Mouse (Mus musculus) ES-CJ7 (cell line): Measurements from ENCODE around the gene Lonp2.

ENCODE experiments used
- DNase-seq: peaks from one replicate; pipeline ENCODE4 v3.0.0; 2011; ENCODE audit warnings: low read depth, low spot score

The Lonp2 gene

GRCm38 (mm10) chr8:86623551-86623910, 312 bp upstream of the Lonp2 start:
- no peak for DNase-seq

- no peak for DNase-seq
These were observed 1.1 kb downstream of the Lonp2 start for GRCm38 (mm10) chr8:86624915-86625314.

GRCm38 (mm10) chr8:86630212-86630611, 6.4 kb downstream of the Lonp2 start:
- DNase-seq = no peak

GRCm38 (mm10) chr8:86631395-86631794, 7.6 kb downstream of the Lonp2 start:
- no peak for DNase-seq

DNA sequence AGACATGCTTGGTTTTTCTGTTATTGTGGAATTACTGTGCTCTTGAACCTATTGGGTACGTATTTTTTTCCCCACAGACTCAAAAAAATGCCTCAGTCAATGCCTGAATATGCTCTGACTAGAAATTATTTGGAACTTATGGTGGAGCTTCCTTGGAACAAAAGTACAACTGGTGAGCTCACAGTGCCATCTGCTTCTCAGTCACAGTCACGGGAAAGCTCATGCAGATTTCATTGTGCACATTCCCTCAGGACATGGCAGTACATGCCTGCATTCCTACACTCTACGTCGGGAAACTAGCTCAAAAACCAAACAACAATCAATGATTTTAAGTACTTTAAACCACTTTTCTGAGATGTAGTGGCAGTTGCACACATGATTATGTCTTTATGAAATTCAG, 14.0 kb downstream of the Lonp2 start:
- no peak for DNase-seq

GRCm38 (mm10) chr8:86638981-86639380, 15.1 kb downstream of the Lonp2 start:
- DNase-seq = no peak

DNA sequence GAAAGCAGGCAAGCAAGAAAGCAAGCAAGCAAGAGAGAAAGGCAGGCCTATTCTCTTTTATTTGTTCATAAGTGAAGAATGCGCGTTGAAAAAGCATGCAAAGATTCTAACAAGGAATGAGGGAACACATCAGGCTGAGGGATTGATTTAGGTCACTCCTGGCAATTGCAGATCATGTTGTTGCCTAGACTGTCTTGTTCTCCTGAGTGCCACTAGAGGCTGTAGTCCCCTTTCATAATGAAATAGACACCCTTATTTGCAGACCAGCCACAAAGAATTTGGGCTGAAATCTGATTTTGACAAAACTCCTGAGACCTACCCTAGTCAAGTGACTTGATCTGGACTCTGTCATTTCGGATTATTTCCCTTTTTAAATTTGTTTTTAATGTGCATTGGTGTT, 18.8 kb downstream of the Lonp2 start:
- no peak for DNase-seq

DNA sequence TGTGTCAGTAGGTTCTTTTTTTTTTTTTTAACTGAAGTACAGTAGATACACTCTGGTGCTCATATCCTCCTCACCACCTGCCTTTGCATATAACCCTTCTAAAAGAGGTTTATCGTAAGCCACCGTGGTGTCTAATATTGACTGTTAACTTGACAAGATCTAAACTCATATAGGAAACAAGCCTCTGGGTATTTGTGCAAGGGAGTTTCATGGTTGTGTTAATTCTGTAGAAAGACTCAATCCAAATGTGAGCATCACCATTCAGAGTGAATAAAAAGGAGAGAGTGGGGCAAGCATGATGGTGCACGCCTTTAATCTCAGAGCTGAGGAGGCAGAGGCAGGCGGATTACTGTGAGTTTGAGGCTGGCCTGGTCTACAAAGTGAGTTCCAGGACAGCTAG, 20.8 kb downstream of the Lonp2 start:
- no peak for DNase-seq

GRCm38 (mm10) chr8:86647771-86648170, 23.9 kb downstream of the Lonp2 start:
- DNase-seq = no peak

GRCm38 (mm10) chr8:86651416-86651815, 27.6 kb downstream of the Lonp2 start:
- DNase-seq = no peak

GRCm38 (mm10) chr8:86652546-86652945, 28.7 kb downstream of the Lonp2 start:
- DNase-seq = no peak

GRCm38 (mm10) chr8:86654578-86654977, 30.7 kb downstream of the Lonp2 start:
- DNase-seq = no peak

GRCm38 (mm10) chr8:86668750-86669149, 44.9 kb downstream of the Lonp2 start:
- no peak for DNase-seq

GRCm38 (mm10) chr8:86669259-86669658, 45.4 kb downstream of the Lonp2 start:
- no peak for DNase-seq

DNA sequence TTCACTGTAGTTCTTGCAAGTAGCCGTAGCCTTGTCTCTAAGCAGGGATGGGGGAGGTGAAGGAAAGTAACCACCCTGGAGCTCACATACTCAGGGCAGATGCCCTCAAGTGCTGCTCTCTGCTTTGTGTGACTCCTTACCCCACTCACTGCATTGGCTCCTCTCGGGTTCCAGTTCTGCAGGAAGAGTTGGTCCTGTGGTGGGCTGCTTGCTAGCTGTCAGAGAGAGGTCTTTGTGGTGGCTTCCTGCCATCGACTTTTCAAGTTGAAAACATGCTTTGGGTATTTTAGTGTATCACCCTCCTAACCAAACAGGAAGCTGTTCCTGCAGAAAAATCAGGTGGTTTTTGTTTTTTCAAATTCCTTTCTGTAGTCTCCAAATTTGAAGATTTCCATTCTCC, 62.8 kb downstream of the Lonp2 start:
- DNase-seq = no peak

DNA sequence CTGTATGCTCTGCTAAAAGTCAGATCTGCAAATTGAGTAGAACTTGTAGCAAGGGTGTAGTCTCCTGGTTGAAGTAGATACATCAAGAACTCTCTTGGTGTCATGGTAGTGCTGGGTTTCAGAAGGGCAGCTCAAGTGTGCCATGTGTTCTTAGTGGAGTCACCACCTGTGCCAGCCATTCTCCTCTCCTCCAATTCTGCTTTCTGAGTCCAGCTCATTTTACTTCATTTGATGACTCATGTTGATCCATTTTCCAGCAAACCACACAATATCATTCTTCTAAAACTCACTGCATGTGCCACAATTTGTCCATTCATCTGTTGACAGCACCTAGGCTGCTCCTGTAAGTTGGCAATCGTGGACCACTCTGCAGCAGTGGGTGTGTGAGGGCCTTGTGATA, 68.3 kb downstream of the Lonp2 start:
- DNase-seq = no peak

DNA sequence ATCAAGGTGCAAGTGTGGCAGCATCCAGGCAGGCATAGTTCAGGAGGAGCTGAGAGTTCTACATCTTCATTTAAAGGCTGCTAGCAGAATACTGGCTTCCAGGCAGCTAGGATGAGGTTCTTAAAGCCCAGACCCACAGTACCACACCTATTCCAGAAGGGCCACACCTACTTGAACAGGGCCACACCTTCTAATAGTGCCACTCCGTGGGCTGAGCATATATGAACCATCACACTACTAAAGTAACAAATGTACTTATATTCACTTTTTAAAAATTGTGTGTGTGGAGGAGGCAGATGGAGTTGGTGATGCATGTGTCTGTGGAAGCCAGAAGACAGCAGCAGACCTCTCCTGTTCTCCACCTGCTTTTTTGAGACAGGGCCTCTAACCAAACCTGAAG, 70.2 kb downstream of the Lonp2 start:
- DNase-seq = no peak

DNA sequence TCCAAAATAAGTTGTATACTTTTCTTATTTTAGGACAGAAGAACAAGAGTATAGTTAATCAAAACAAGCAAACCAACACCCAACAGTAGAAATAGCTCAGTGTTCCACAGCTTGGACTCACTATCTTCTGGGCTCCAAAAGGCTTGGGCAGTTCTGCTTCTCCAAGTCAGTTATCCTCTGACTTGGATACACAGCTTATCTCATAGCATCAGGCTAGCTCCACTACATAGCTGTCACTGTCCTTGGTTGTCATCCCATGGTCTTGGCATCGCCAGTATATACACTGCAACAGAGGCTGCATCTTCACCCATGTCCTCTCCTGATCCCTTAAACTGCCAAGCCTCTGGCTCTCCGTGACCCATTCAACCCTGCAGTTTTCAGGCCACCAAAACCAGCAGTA, 71.9 kb downstream of the Lonp2 start:
- DNase-seq = no peak

GRCm38 (mm10) chr8:86698811-86699421, 75.1 kb downstream of the Lonp2 start:
- no peak for DNase-seq

DNA sequence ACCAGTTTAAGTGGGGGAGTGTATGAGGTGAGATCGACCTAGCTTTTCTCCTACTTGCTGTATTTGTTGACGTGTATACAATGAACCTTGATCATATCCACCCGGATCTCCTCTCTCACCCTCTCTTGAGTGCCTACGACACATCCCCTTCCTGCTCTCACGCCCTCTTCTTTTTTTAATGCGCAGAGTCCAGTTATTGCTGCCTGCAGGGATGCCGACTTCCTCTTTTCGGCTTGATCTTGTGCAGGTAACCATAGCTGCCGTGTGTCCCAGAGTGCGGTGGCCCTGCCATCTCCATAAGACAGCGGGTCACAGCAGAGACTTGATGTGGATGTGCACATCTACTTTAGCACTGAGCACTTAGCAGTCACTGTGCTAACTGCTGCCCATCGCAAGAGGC, 75.6 kb downstream of the Lonp2 start:
- DNase-seq = no peak

DNA sequence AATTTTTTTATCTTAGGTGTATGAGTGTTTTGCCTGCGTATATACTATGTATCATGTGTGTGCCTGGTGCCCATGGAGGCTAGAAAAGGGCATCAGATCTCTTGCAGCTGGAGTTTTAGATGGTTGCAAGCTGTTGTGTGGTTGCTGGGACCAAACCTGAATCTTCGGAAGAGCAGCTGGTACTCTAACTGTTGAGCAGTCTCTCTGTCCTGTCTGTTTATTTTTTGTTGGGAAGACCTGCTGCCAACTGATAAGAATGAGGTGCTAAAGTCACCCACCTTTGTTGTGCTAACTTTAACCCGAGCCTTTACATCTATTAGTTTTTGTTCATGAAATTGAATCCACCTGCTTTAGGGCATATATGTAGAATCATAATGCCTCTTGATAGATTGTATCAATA, 78.6 kb downstream of the Lonp2 start:
- no peak for DNase-seq

DNA sequence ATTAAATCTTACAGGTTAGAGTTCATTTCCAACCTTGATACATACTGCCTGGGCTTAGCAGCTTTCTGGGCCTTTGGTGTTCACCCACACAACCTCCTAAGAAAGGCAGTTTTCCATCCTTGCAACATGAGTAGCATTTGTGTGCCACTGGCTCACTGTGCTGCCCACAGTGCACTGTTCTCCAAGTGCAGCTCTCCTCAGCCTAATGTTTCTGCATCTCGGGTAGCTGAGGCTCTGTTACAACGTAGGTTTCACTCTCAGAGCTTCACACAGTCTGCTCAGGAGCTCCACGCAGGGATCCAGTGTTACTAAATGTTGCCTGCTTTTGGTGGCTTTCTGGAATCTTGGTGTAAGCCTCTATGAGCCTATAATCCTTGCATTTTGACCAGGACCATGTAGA, 81.5 kb downstream of the Lonp2 start:
- no peak for DNase-seq

- DNase-seq = no peak
These were observed 82.9 kb downstream of the Lonp2 start for GRCm38 (mm10) chr8:86706756-86707155.

GRCm38 (mm10) chr8:86707873-86708272, 84.0 kb downstream of the Lonp2 start:
- DNase-seq = no peak
